Mouse (Mus musculus): ENCODE measurements around the gene Pax7. TPM values are rescaled to one million over a fixed set of nuclear protein-coding genes. Genes with fewer than 3 reads are reported as not detected.

Pax7 gene
- polyA plus RNA-seq, 1 experiment from 2014 or later = not detected

DNA sequence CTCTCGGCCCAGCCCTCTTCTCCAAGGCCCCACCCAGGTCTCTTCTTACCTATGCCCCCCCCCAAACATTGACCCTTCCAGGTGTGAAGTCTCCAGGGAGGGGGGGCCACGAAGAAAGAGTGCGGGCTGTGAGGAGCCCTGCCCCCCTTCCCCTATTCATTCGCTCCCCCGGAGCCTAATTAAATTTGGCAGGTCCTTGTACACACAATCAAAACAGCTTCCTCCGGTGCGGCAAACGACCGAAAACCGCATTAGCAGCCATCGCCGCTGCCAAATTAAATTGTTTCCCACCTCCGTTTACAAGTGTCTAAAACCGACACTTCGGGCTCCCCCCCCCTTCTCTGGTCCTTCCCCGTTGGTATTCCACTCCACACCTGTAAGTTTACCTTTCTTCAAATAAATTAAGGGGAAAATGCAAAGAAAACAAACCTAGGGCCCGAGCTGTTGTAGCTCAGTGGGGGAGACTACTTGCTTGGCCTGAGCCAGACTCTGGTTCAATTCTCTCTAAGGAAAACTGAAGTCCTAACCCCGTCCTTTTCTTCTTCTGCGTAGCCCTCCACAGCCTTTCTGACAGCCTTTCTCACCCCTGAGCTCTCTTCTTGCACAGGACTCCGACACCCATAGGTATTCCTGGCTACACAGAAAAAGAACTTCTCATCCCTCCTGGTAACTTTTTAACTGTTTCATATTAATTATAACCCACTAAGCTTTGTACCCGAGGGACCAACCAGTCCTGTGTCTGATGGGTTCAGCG is 8.6 kb downstream of the Pax7 start:
- no peak for DNase-seq (ENCODE audit: low spot score)
- Histone ChIP-seq H3K27me3 (replicated peaks; ENCODE audit: insufficient read depth, low read length) (peaks cover 90% of the 10 kb centered on the region), H3K4me2 (replicated peaks; ENCODE audit: low read depth, low read length) (no peak overlapping the region), H3K9ac (replicated peaks; ENCODE audit: low read depth) (no peak overlapping the region), H3K27ac (ENCODE audit: low read length) (no peak overlapping the region), H3K4me3 (ENCODE audit: low read depth, low read length) (no peak overlapping the region), H3K36me3 (ENCODE audit: insufficient read depth, low read length) (no peaks in the 10 kb centered on the region), H3K4me1 (ENCODE audit: insufficient read depth, low read depth, low read length) (0 out of 2 replicates have a peak, but pooled peaks cover 3% of the 10 kb centered on the region), H3K9me3 (ENCODE audit: low read length) (no peaks in the 10 kb centered on the region)
- no peak for TF ChIP-seq EP300 (IDR thresholded peaks at IDR 0.05)
- no peak for TF ChIP-seq CTCF (IDR thresholded peaks at IDR 0.05)
- ATAC-seq = no peak
- WGBS = 2% methylated on average over 22 of the region's 22 CpGs

DNA sequence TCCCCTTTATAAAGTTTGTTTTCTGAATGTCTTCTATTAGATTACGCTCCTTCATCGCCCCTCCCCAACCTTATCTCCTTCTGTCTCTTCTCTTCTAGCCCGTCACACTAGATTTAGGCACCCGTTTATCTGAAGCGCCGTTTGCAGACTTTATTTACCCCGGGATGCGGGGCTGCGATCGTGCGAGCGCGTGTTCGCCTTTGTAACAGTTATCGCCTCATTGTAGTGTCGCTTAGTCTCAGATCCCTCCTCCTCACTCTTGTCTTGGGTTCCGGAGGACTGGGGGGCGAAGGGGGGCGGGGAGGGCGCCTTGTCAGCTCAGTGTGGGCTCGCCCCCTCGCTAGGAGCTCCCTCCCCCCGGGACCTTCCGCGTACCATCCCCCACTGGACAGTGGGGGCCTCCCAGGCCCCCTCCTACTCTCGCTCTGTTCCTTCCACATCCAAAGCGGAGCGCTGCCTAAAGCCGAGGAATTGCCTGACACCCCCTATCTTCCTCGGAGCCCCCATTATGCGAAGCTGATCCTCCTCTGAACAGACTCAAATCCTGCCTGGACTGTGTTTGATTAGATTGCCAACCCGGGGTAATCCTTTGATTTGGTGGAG is 9.4 kb downstream of the Pax7 start:
- Histone ChIP-seq H3K27me3 (replicated peaks; ENCODE audit: insufficient read depth, low read length) (peaks cover 90% of the 10 kb centered on the region), H3K4me1 (ENCODE audit: insufficient read depth, low read depth, low read length) (0 out of 2 replicates have a peak, but pooled peaks cover 3% of the 10 kb centered on the region), H3K9me3 (ENCODE audit: low read length) (no peaks in the 10 kb centered on the region), H3K9ac (replicated peaks; ENCODE audit: low read depth) (no peak overlapping the region), H3K4me2 (replicated peaks; ENCODE audit: low read depth, low read length) (no peak overlapping the region), H3K27ac (ENCODE audit: low read length) (no peak overlapping the region), H3K4me3 (ENCODE audit: low read depth, low read length) (no peak overlapping the region), H3K36me3 (ENCODE audit: insufficient read depth, low read length) (no peaks in the 10 kb centered on the region)
- no peak for DNase-seq (ENCODE audit: low spot score)
- WGBS = 2% methylated on average over 31 of the region's 32 CpGs
- no peak for ATAC-seq
- no peak for TF ChIP-seq EP300 (IDR thresholded peaks at IDR 0.05)
- TF ChIP-seq CTCF (IDR thresholded peaks at IDR 0.05) = no peak

DNA sequence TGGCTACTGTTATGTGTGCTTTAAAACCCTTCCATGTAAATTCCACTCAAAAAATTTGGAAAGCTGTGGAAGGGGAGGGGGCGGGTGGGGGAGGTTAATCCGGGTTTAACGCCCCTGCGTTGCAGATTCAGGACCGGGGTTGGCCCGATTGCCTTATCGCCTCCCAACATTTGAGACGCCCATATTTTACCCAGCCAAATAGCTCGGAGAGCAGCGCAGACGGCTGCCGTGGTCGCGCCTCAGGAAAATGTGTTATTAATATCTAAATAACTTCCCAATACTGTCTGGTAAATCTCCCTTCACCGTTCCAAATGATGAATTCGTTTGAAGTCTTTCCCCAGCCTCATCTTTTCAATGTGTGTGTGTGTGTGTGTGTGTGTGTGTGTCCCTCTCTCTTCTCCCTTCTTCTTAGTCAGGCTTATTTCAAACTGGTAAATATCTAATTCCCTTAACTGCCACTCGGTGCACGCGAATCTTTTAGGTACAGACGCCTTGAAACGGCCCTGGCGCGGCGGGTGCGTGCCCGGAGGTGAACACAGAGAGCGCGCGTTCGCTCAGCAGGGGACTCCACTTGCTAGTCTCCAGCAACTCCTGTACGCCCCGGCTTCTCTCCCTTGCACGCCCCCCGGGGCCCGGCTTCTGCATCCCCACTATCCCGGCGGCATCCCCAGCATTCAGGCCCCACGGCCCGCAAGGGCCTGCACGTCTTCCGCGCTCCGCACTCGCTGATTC is 10.0 kb downstream of the Pax7 start:
- H3K4me3 ChIP-seq (ENCODE audit: low read depth, low read length) = no peak overlapping the region
- ATAC-seq = no peak
- no peaks in the 10 kb centered on the region for H3K9me3 ChIP-seq (ENCODE audit: low read length)
- 1% methylated on average over 43 of the region's 44 CpGs for WGBS
- H3K36me3 ChIP-seq (ENCODE audit: insufficient read depth, low read length) = no peaks in the 10 kb centered on the region
- TF ChIP-seq CTCF (IDR thresholded peaks at IDR 0.05) (no peak), EP300 (IDR thresholded peaks at IDR 0.05) (no peak)
- H3K27ac ChIP-seq (ENCODE audit: low read length) = no peak overlapping the region
- no peak for DNase-seq (ENCODE audit: low spot score)
- no peak overlapping the region for H3K9ac ChIP-seq (replicated peaks; ENCODE audit: low read depth)
- H3K27me3 ChIP-seq (replicated peaks; ENCODE audit: insufficient read depth, low read length) = peaks cover 89% of the 10 kb centered on the region
- 0 out of 2 replicates have a peak, but pooled peaks cover 3% of the 10 kb centered on the region for H3K4me1 ChIP-seq (ENCODE audit: insufficient read depth, low read depth, low read length)
- H3K4me2 ChIP-seq (replicated peaks; ENCODE audit: low read depth, low read length) = no peak overlapping the region

DNA sequence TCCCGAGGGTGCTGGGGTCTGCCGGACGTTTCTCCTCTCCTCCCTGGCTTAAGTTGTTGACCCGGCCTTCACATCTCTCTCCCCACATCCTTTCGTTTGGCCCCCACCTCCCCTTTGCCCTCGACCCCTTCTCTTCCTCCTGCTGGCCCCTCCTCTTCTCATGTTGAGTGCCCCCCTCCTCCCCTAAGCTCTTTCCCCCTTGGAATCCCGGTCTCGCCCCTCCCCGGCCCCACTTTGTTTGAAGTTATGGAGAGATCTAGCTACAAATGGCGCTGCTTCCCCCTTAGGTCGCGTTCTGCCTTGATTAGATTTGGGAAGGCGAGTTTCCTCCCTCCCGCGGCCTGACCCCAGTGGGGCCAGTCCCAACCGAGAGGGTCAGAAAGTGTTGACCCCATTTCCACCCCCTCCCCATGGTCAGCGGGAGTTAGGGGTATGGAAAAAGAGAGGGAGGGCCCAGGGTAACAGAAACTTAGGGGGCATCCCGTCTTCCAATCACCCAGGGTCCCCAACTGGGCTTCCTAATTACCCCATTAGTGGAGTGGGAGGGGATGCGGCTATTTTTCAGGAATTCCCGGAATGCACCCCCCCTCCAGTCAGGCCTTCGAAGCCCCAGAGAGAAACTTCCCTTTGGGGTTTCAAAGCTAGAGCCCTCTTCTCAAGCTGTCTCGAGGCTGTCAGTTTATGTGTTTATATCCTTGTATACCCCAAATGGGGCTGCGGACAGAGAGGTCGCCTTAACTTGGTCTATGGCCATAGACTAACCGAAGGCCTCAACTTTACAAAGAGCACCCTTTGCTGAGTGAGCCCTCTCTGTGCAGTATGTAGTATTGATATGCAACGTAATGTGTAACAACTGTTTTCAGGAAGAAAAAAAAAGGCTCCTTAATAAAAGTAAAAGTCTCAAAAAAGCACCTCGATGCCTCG is 10.9 kb downstream of the Pax7 start:
- Histone ChIP-seq H3K9me3 (ENCODE audit: low read length) (no peaks in the 10 kb centered on the region), H3K27me3 (replicated peaks; ENCODE audit: insufficient read depth, low read length) (peaks cover 86% of the 10 kb centered on the region), H3K4me3 (ENCODE audit: low read depth, low read length) (no peak overlapping the region), H3K4me2 (replicated peaks; ENCODE audit: low read depth, low read length) (no peak overlapping the region), H3K36me3 (ENCODE audit: insufficient read depth, low read length) (no peaks in the 10 kb centered on the region), H3K4me1 (ENCODE audit: insufficient read depth, low read depth, low read length) (0 out of 2 replicates have a peak, but pooled peaks cover 3% of the 10 kb centered on the region), H3K27ac (ENCODE audit: low read length) (no peak overlapping the region), H3K9ac (replicated peaks; ENCODE audit: low read depth) (no peak overlapping the region)
- WGBS = 3% methylated on average over 28 of the region's 28 CpGs
- DNase-seq (ENCODE audit: low spot score) = no peak
- TF ChIP-seq EP300 (IDR thresholded peaks at IDR 0.05) (no peak), CTCF (IDR thresholded peaks at IDR 0.05) (no peak)
- no peak for ATAC-seq

DNA sequence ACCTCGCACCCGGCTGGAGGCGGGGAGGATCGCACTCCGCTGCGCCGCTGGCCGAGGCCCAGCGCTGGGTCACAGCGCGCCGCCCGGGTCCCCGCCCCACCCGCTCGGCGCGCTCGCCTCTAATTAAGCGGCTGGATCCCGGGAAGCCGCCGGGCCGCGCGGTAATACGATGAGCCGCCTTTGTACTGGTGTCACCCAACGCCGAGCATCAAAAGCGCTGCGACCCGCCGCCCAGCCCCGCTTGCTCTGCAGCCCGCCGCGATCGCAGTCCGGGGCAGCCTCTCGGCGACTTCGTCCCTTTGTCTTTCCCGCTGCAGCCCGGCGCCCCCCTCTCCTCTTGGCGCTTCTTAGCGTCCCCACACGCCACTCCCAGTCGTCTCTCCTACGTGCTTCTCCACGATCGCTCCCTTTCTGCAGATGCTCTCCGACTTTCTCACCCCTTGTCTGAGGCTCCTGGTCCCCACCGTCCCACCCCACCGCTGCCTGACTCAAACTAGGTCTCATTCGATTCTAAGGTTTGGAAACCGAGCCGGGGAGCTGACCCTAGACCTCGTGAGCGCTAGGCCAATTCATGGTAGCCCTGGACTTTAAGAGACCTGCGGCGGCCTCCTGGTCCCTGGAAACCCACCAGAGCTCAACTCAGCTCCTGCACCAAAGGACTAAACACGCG is 11.7 kb downstream of the Pax7 start:
- WGBS = 3% methylated on average over 59 of the region's 65 CpGs
- peak overlapping the region; percentile 15; the same call in 1 of the 2 replicates for H3K4me3 ChIP-seq (ENCODE audit: low read depth, low read length)
- H3K27ac ChIP-seq (ENCODE audit: low read length) = no peak overlapping the region
- H3K4me1 ChIP-seq (ENCODE audit: insufficient read depth, low read depth, low read length) = 0 out of 2 replicates have a peak, but pooled peaks cover 3% of the 10 kb centered on the region
- H3K9ac ChIP-seq (replicated peaks; ENCODE audit: low read depth) = no peak overlapping the region
- no peak for TF ChIP-seq EP300 (IDR thresholded peaks at IDR 0.05)
- TF ChIP-seq CTCF (IDR thresholded peaks at IDR 0.05) = no peak
- DNase-seq (ENCODE audit: low spot score) = no peak
- no peak for ATAC-seq
- no peaks in the 10 kb centered on the region for H3K9me3 ChIP-seq (ENCODE audit: low read length)
- peaks cover 88% of the 10 kb centered on the region for H3K27me3 ChIP-seq (replicated peaks; ENCODE audit: insufficient read depth, low read length)
- H3K4me2 ChIP-seq (replicated peaks; ENCODE audit: low read depth, low read length) = no peak overlapping the region; the same call in 1 of the 2 replicates
- H3K36me3 ChIP-seq (ENCODE audit: insufficient read depth, low read length) = no peaks in the 10 kb centered on the region

Data from lung, postnatal 0 days (tissue).